Mouse (Mus musculus) neural tube, embryonic 15.5 days (tissue): ENCODE measurements around the gene Polr2l. TPM values are rescaled to one million over a fixed set of nuclear protein-coding genes. Genes with fewer than 3 reads are reported as not detected.

Experiments
- ATAC-seq: fragments of 200-750 bp; cut with Nextera tagmentation; 2 replicates; pipeline ENCODE4 v1.8.0; 2017; ENCODE audit warnings: mild to moderate bottlenecking, moderate TSS enrichment, moderate library complexity; ENCODE audit not compliant: low FRiP score
- H3K27ac ChIP-seq: fragments of 300-500 bp; sonication (generic); replicated peaks from 2 replicates; pipeline ENCODE4 v1.5.1; 2015; ENCODE audit warnings: mild to moderate bottlenecking, inconsistent platforms
- H3K27me3 ChIP-seq: fragments of 300-500 bp; sonication (generic); replicated peaks from 2 replicates; pipeline ENCODE4 v1.6.1; 2015; ENCODE audit warnings: inconsistent platforms
- H3K36me3 ChIP-seq: fragments of 300-500 bp; sonication (generic); 2 replicates; pipeline ENCODE4 v1.6.1; 2015; ENCODE audit warnings: inconsistent platforms
- H3K4me1 ChIP-seq: fragments of 300-500 bp; sonication (generic); 2 replicates; pipeline ENCODE4 v1.6.1; 2015; ENCODE audit warnings: inconsistent platforms
- H3K4me2 ChIP-seq: fragments of 300-500 bp; sonication (generic); 2 replicates; pipeline ENCODE4 v1.6.1; 2015; ENCODE audit warnings: inconsistent platforms, mild to moderate bottlenecking, moderate library complexity
- H3K4me3 ChIP-seq: fragments of 300-500 bp; sonication (generic); replicated peaks from 2 replicates; pipeline ENCODE4 v1.5.1; 2015; ENCODE audit warnings: mild to moderate bottlenecking, inconsistent platforms
- H3K9ac ChIP-seq: fragments of 300-500 bp; sonication (generic); replicated peaks from 2 replicates; pipeline ENCODE4 v1.6.1; 2015; ENCODE audit warnings: mild to moderate bottlenecking, inconsistent platforms
- H3K9me3 ChIP-seq: fragments of 300-500 bp; sonication (generic); replicated peaks from 2 replicates; pipeline ENCODE4 v1.6.1; 2016; ENCODE audit warnings: inconsistent platforms
- WGBS: fragments of 180-500 bp; shearing (Covaris S2); methylation state at CpG from one replicate; pipeline ENCODE4 v1.1.7; 2015; ENCODE audit warnings: mixed read lengths; 5-methylcytosine and 5-hydroxymethylcytosine counted together
- polyA plus RNA-seq: library from polyadenylated mRNA; unstranded; fragments of >200 nt; fragmentation: Nextera tagmentation; extraction: Ambion mirVana; gene quantifications from 2 replicates; pipeline ENCODE4 v1.2.1, GENCODE M21; 2015

Polr2l gene
- polyA plus RNA-seq, 1 experiment from 2014 or later, result 89.8 TPM

DNA sequence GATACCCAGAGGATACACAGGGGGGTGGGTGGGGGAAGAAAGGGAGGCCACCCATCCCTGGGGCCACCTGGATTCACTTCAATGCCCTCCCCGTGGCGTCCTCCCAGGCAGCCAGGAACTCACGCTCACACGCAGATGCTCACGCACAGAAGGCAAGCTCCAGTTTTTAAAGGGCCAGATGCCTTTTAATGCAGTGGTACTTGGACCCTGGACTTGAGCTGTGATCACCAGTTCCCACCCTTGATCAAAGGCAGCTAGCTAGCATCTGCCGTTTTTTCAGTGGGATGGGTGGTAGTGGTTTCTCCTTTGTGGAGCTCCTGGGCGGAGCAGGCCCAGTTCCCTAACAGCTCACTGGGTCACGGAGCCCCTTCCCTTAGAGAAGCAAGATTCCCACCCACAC, 40.5 kb downstream of the Polr2l start:
- WGBS, result 12% methylated on average over 8 of the region's 8 CpGs
- Histone ChIP-seq H3K4me1 (peaks cover 65% of the 10 kb centered on the region), H3K36me3 (peaks cover 37% of the 10 kb centered on the region), H3K9ac (peak overlapping the region; percentile 66), H3K27ac (peak overlapping the region; percentile 77), H3K4me2 (peak overlapping the region; percentile 91), H3K4me3 (peak overlapping the region; percentile 58), H3K27me3 (no peaks in the 10 kb centered on the region), H3K9me3 (no peaks in the 10 kb centered on the region)
- peak; percentile 22; the same call in 1 of the 2 replicates for ATAC-seq

GRCm38 (mm10) chr7:141433517-141434400, 41.2 kb downstream of the Polr2l start:
- WGBS, result 76% methylated on average over 15 of the region's 15 CpGs
- Histone ChIP-seq H3K9me3 (no peaks in the 10 kb centered on the region), H3K4me3 (peak overlapping the region; percentile 58), H3K4me2 (peak overlapping the region; percentile 91), H3K4me1 (peaks cover 72% of the 10 kb centered on the region), H3K36me3 (peaks cover 37% of the 10 kb centered on the region), H3K9ac (peak overlapping the region; percentile 66), H3K27me3 (no peaks in the 10 kb centered on the region), H3K27ac (peak overlapping the region; percentile 77)
- no peak for ATAC-seq

- WGBS, result 85% methylated on average over 6 of the region's 6 CpGs
- H3K9ac ChIP-seq, result peak overlapping the region; percentile 66; the same call in 1 of the 2 replicates
- peaks cover 75% of the 10 kb centered on the region for H3K4me1 ChIP-seq
- H3K4me2 ChIP-seq, result peak overlapping the region; percentile 91
- H3K27ac ChIP-seq, result no peak overlapping the region
- ATAC-seq, result no peak
- no peaks in the 10 kb centered on the region for H3K9me3 ChIP-seq
- H3K27me3 ChIP-seq, result no peaks in the 10 kb centered on the region
- peak overlapping the region; percentile 58; the same call in 1 of the 2 replicates for H3K4me3 ChIP-seq
- peaks cover 37% of the 10 kb centered on the region for H3K36me3 ChIP-seq
Measured at GRCm38 (mm10) chr7:141432741-141433516, 42.0 kb downstream of the Polr2l start.

- ATAC-seq, result no peak
- no peak overlapping the region for H3K9ac ChIP-seq
- 85% methylated on average over 8 of the region's 8 CpGs for WGBS
Measured at GRCm38 (mm10) chr7:141432186-141432611, 42.7 kb downstream of the Polr2l start.

DNA sequence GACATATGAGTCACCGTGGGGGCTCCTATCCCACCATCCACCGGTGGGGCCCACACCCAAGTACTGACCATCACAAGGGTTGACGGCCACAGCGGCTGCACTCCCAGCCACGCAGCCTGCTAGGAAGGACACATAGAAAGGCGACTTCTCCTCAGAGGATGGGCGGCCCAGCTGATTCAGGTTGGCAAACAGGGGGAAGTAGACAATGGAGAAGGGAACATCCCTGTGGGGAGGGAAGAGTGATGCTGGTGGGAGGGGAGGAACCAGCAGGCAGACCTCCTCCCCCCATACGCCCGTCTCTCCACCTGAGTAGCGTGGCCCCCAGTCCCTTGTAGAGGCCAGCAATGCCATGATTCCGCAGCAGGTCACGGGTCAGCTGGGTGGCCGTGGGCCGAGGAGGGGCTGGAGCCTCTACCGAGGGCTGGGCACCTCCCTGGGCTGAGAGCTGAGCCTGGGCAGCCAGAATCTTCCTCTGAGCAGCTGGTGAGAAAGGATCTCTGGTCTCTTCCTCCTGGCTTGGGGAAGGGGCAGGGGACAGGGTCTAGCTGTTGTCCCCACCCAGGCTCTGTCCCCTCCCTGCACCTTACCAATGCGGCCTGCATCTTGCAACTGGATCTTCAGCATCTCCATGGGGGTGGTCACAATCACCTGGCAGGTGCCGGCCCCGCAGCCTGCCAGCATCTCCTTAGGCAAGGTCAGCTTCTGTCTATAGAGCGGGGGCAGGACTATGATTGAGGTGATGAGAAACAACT, 43.3 kb downstream of the Polr2l start:
- H3K9me3 ChIP-seq, result no peaks in the 10 kb centered on the region
- peaks cover 67% of the 10 kb centered on the region for H3K4me1 ChIP-seq
- H3K4me3 ChIP-seq, result no peak overlapping the region
- H3K9ac ChIP-seq, result no peak overlapping the region
- no peak overlapping the region for H3K27ac ChIP-seq
- H3K36me3 ChIP-seq, result peaks cover 48% of the 10 kb centered on the region
- WGBS, result 95% methylated on average over 19 of the region's 19 CpGs
- H3K4me2 ChIP-seq, result no peak overlapping the region
- ATAC-seq, result no peak
- H3K27me3 ChIP-seq, result no peaks in the 10 kb centered on the region

More at GRCm38 (mm10) chr7:141432186-141432611, 42.7 kb downstream of the Polr2l start:
- H3K4me3 ChIP-seq, result no peak overlapping the region
- no peaks in the 10 kb centered on the region for H3K9me3 ChIP-seq
- H3K27ac ChIP-seq, result no peak overlapping the region
- peaks cover 72% of the 10 kb centered on the region for H3K4me1 ChIP-seq
- no peak overlapping the region for H3K4me2 ChIP-seq
- no peaks in the 10 kb centered on the region for H3K27me3 ChIP-seq
- peaks cover 42% of the 10 kb centered on the region for H3K36me3 ChIP-seq

DNA sequence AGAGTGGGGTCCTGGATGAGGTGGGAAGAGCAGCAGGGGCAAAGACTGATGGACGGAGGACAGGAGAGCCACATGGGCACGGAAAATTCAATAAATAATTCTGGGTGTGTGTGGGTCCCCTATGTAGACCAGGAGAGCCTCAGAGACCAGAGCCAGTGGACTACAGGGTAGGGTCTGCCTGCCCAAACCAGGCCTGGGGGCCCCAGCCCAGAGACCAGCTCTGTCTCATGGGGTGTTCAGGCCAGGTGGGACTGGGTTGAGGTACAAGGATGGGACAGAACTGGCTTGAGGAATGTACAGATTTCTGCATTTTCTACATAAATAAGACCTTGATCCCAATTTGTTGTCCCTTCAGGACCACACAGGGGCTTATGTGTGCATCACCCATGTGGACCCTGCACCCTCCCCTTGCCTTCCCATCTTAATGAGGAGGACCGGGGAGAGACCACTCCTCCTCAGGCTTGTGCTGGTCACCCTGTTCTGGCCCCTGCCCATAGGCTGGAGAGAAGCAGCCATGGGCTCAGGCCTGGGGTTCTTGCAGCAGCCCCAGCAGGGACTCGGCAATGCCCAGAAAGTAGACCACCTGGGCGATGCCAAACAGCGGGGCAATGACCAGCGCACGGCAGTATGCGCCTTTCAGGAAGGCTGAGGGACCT, 44.2 kb downstream of the Polr2l start:
- Histone ChIP-seq H3K27me3 (no peaks in the 10 kb centered on the region), H3K9me3 (no peaks in the 10 kb centered on the region), H3K4me1 (peaks cover 58% of the 10 kb centered on the region), H3K27ac (0 out of 2 replicates have a peak overlapping the region, but pooled peaks have one; percentile 81), H3K4me3 (no peak overlapping the region), H3K4me2 (no peak overlapping the region), H3K36me3 (peaks cover 51% of the 10 kb centered on the region), H3K9ac (no peak overlapping the region)
- WGBS, result 91% methylated on average over 9 of the region's 9 CpGs
- no peak for ATAC-seq

GRCm38 (mm10) chr7:141429840-141430584, 44.9 kb downstream of the Polr2l start:
- Histone ChIP-seq H3K4me2 (peak overlapping the region; percentile 81), H3K27me3 (no peaks in the 10 kb centered on the region), H3K9me3 (no peaks in the 10 kb centered on the region), H3K4me3 (peak overlapping the region; percentile 64; the same call in 1 of the 2 replicates), H3K36me3 (peaks cover 51% of the 10 kb centered on the region), H3K4me1 (peaks cover 51% of the 10 kb centered on the region), H3K9ac (no peak overlapping the region), H3K27ac (peak overlapping the region; percentile 81)
- WGBS, result 61% methylated on average over 9 of the region's 9 CpGs
- ATAC-seq, result 0 out of 2 replicates have a peak, but pooled peaks have one; percentile 19

- peak; percentile 87 for ATAC-seq
- Histone ChIP-seq H3K9me3 (no peaks in the 10 kb centered on the region), H3K4me3 (peak within 1 kb of the TSS; percentile 64), H3K4me1 (peaks cover 44% of the 10 kb centered on the region), H3K4me2 (peak within 1 kb of the TSS; percentile 81), H3K9ac (peak within 1 kb of the TSS; percentile 77), H3K27me3 (no peaks in the 10 kb centered on the region), H3K27ac (peak within 1 kb of the TSS; percentile 81), H3K36me3 (peaks cover 51% of the 10 kb centered on the region)
- WGBS, result 2% methylated on average over 19 of the region's 19 CpGs
Measured at GRCm38 (mm10) chr7:141429310-141429709, 45.6 kb downstream of the Polr2l start, which contains the start of gene Cend1. Cend1 (minus strand) TSS chr7:141429491.

DNA sequence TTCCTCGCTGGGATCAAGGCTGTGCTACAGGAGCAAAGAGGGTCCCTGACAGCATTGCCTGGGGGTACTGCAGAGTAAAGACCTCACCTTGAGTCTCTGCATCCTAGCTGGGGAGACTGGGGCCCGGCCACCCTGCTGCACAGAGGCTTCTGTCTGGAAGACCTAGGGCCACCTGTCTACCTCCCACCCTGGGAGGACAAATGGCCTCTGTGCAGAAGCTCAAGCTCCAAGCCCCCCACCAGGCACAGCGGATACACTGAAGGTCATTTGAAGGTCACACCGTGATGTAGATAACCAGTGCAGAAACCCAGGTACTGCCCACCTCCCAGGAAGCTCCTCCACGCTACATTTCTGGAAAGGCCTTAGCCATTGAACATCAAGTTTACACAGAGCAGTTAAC, 46.2 kb downstream of the Polr2l start:
- no peaks in the 10 kb centered on the region for H3K9me3 ChIP-seq
- peak; percentile 2; the same call in 1 of the 2 replicates for ATAC-seq
- H3K36me3 ChIP-seq, result peaks cover 51% of the 10 kb centered on the region
- H3K4me2 ChIP-seq, result peak overlapping the region; percentile 81
- H3K27me3 ChIP-seq, result no peaks in the 10 kb centered on the region
- WGBS, result 51% methylated on average over 5 of the region's 5 CpGs
- peak overlapping the region; percentile 77 for H3K9ac ChIP-seq
- peaks cover 38% of the 10 kb centered on the region for H3K4me1 ChIP-seq
- H3K4me3 ChIP-seq, result peak overlapping the region; percentile 64
- H3K27ac ChIP-seq, result peak overlapping the region; percentile 81
